ENCODE assay signal across 12 mouse cellular contexts in genomic region chr10:74987698-74988470, GRCm38 (mm10). TPM values are rescaled to one million over a fixed set of nuclear protein-coding genes. Genes with fewer than 3 reads are reported as not detected.
DNase-seq lines count a peak whose midpoint lies in the region; ATAC-seq and TF ChIP-seq lines count a peak whose summit lies in the region.
"Had no signal": no experiment of that assay in that cellular context is flagged by ENCODE, and none has a peak within 500 bp of the region (broad histone marks: within the 10 kb centered on the region; RNA-seq: fewer than 3 reads in every experiment).

No protein-coding gene starts in this region.

- H3K4me3 ChIP-seq in forebrain, embryonic 13.5 days = no peak overlapping the region
- H3K4me3 ChIP-seq in forebrain, embryonic 12.5 days (replicated peaks) = no peak overlapping the region
- H3K4me3 ChIP-seq in left cerebral cortex, adult 2 months = no peak overlapping the region
- no peak overlapping the region for H3K4me3 ChIP-seq in embryonic facial prominence, embryonic 15.5 days (replicated peaks)
- H3K4me3 ChIP-seq: gastrocnemius, adult 2 months had no signal

- no peak overlapping the region for H3K4me2 ChIP-seq in forebrain, embryonic 13.5 days
- no peak overlapping the region for H3K4me2 ChIP-seq in forebrain, embryonic 12.5 days
- 0 out of 2 replicates have a peak overlapping the region, but pooled peaks have one; percentile 4 for H3K4me2 ChIP-seq in embryonic facial prominence, embryonic 15.5 days (replicated peaks)
- H3K4me2 ChIP-seq: midbrain, embryonic 11.5 days had no signal

- H3K27me3 ChIP-seq in forebrain, embryonic 13.5 days = no peaks in the 10 kb centered on the region
- H3K27me3 ChIP-seq in forebrain, embryonic 12.5 days = no peaks in the 10 kb centered on the region
- H3K27me3 ChIP-seq in embryonic facial prominence, embryonic 15.5 days = no peaks in the 10 kb centered on the region

- H3K27ac ChIP-seq in forebrain, embryonic 13.5 days = no peak overlapping the region
- H3K27ac ChIP-seq in forebrain, embryonic 12.5 days = no peak overlapping the region
- H3K27ac ChIP-seq in left cerebral cortex, adult 2 months = peak overlapping the region; percentile 2; the same call in 1 of the 2 replicates
- H3K27ac ChIP-seq in embryonic facial prominence, embryonic 15.5 days (replicated peaks) = no peak overlapping the region
- H3K27ac ChIP-seq: gastrocnemius, adult 2 months; kidney, postnatal 0 days had no signal

- H3K9me3 ChIP-seq in forebrain, embryonic 13.5 days (replicated peaks) = no peaks in the 10 kb centered on the region
- H3K9me3 ChIP-seq in forebrain, embryonic 12.5 days = no peaks in the 10 kb centered on the region
- no peaks in the 10 kb centered on the region for H3K9me3 ChIP-seq in embryonic facial prominence, embryonic 15.5 days (replicated peaks)

- ATAC-seq in forebrain, embryonic 13.5 days = peak; percentile 31; the same call in 1 of the 2 replicates
- ATAC-seq in forebrain, embryonic 12.5 days (ENCODE audit: low FRiP score) = no peak
- ATAC-seq in embryonic facial prominence, embryonic 15.5 days (ENCODE audit: insufficient number of reproducible peaks, low FRiP score, low TSS enrichment, low read depth) = peak; percentile 75
- peak; percentile 64 for ATAC-seq in megakaryocyte-erythroid progenitor cell, adult 5-6 weeks (replicated peaks; ENCODE audit: low FRiP score, low TSS enrichment, poor library complexity, severe bottlenecking)

- H3K36me3 ChIP-seq in forebrain, embryonic 13.5 days (ENCODE audit: poor library complexity, severe bottlenecking) = peaks cover 20% of the 10 kb centered on the region
- peaks cover 19% of the 10 kb centered on the region for H3K36me3 ChIP-seq in forebrain, embryonic 12.5 days (replicated peaks)
- no peaks in the 10 kb centered on the region for H3K36me3 ChIP-seq in embryonic facial prominence, embryonic 15.5 days

- intact Hi-C loops in left cerebral cortex, adult 2 months (cut with DNase I) = no loop called here
- intact Hi-C loops in left cerebral cortex, postnatal 4 days (cut with DNase I) = no loop called here
- intact Hi-C loops in left cerebral cortex, postnatal 10 days (cut with DNase I) = no loop called here

- no peak for TF ChIP-seq CTCF in left cerebral cortex, adult 2 months (IDR thresholded peaks at IDR 0.05)

- no peak overlapping the region for H3K9ac ChIP-seq in forebrain, embryonic 13.5 days
- no peak overlapping the region for H3K9ac ChIP-seq in forebrain, embryonic 12.5 days
- H3K9ac ChIP-seq in embryonic facial prominence, embryonic 15.5 days = no peak overlapping the region

- no peaks in the 10 kb centered on the region for H3K4me1 ChIP-seq in forebrain, embryonic 13.5 days
- peaks cover 9% of the 10 kb centered on the region; the same call in 1 of the 2 replicates for H3K4me1 ChIP-seq in forebrain, embryonic 12.5 days
- H3K4me1 ChIP-seq in embryonic facial prominence, embryonic 15.5 days = 0 out of 2 replicates have a peak, but pooled peaks cover 4% of the 10 kb centered on the region

- DNase-seq in left cerebral cortex, adult 2 months (ENCODE audit: extremely low spot score in 1 of 2, low spot score in 2 of 2) = no peak
- no peak for DNase-seq in left cerebral cortex, postnatal 4 days
- no peak for DNase-seq in ovary, adult 18-20 months (ENCODE audit: low spot score)
- no peak for DNase-seq in left cerebral cortex, postnatal 10 days (ENCODE audit: extremely low spot score in 1 of 2, low spot score in 2 of 2)
- DNase-seq: gastrocnemius, adult 2 months had no signal

- WGBS in forebrain, embryonic 13.5 days = 83% methylated on average over 14 of the region's 14 CpGs
- WGBS in forebrain, embryonic 12.5 days = 86% methylated on average over 14 of the region's 14 CpGs
- WGBS in embryonic facial prominence, embryonic 15.5 days = 63% methylated on average over 14 of the region's 14 CpGs

RNA-seq across cellular contexts. Expression of gene Gnaz, which starts 20.9 kb away (rescaled TPM):
- 18.3 and 20.9 TPM in 2 replicates for polyA plus RNA-seq in forebrain, embryonic 13.5 days (2015; fragmentation: Nextera tagmentation; extraction: Ambion mirVana)
- 14.0 and 18.5 TPM in 2 replicates for polyA plus RNA-seq in forebrain, embryonic 12.5 days (2016; fragmentation: Nextera tagmentation; extraction: Ambion mirVana)
- 100 to 1,000 TPM; 114 to 124 TPM for total RNA-seq in left cerebral cortex, adult 2 months (2021)
- total RNA-seq in left cerebral cortex, postnatal 4 days (2021) = 100 to 1,000 TPM; 134 to 150 TPM
- 4.0 and 5.8 TPM in 2 replicates for polyA plus RNA-seq in embryonic facial prominence, embryonic 15.5 days (2015; fragmentation: Nextera tagmentation; extraction: Ambion mirVana)
- total RNA-seq in megakaryocyte-erythroid progenitor cell, adult 5-6 weeks (2014; fragmentation: Nextera tagmentation) = 0.96 TPM in 1 of 2 replicates, not detected in the other
- total RNA-seq in megakaryocyte-erythroid progenitor cell, adult 5-6 weeks (2017) = 2.1 TPM in 1 of 2 replicates, not detected in the other
- 100 to 1,000 TPM; 164 TPM for total RNA-seq in left cerebral cortex, postnatal 10 days (2021)

RNA-seq across cellular contexts. Expression of gene Rsph14, which starts 44.5 kb away (rescaled TPM):
- polyA plus RNA-seq in forebrain, embryonic 13.5 days (2015; fragmentation: Nextera tagmentation; extraction: Ambion mirVana) = 0.31 and 0.67 TPM in 2 replicates
- polyA plus RNA-seq in forebrain, embryonic 12.5 days (2016; fragmentation: Nextera tagmentation; extraction: Ambion mirVana) = 0.72 TPM in 1 of 2 replicates, not detected in the other
- not detected for total RNA-seq in left cerebral cortex, adult 2 months (2021)
- under 1 TPM; 0.70 to 0.81 TPM for total RNA-seq in left cerebral cortex, postnatal 4 days (2021)
- polyA plus RNA-seq in embryonic facial prominence, embryonic 15.5 days (2015; fragmentation: Nextera tagmentation; extraction: Ambion mirVana) = 5.2 and 6.9 TPM in 2 replicates
- not detected in 2 replicates for total RNA-seq in megakaryocyte-erythroid progenitor cell, adult 5-6 weeks (2014; fragmentation: Nextera tagmentation)
- total RNA-seq in megakaryocyte-erythroid progenitor cell, adult 5-6 weeks (2017) = not detected in 2 replicates
- total RNA-seq in left cerebral cortex, postnatal 10 days (2021) = under 1 TPM; 0.53 to 0.64 TPM
- total RNA-seq: gastrocnemius, adult 2 months had no signal
- polyA plus RNA-seq: C2C12; kidney, postnatal 0 days; midbrain, embryonic 11.5 days had no signal

RNA-seq across cellular contexts. Expression of gene Rab36, which starts 49.0 kb away (rescaled TPM):
- 11.3 and 14.4 TPM in 2 replicates for polyA plus RNA-seq in forebrain, embryonic 13.5 days (2015; fragmentation: Nextera tagmentation; extraction: Ambion mirVana)
- polyA plus RNA-seq in forebrain, embryonic 12.5 days (2016; fragmentation: Nextera tagmentation; extraction: Ambion mirVana) = 12.2 and 13.5 TPM in 2 replicates
- 10 to 100 TPM; 31.6 to 35.7 TPM for total RNA-seq in left cerebral cortex, adult 2 months (2021)
- total RNA-seq in left cerebral cortex, postnatal 4 days (2021) = 10 to 100 TPM; 35.5 to 36.1 TPM
- 10.6 and 15.0 TPM in 2 replicates for polyA plus RNA-seq in embryonic facial prominence, embryonic 15.5 days (2015; fragmentation: Nextera tagmentation; extraction: Ambion mirVana)
- total RNA-seq in megakaryocyte-erythroid progenitor cell, adult 5-6 weeks (2014; fragmentation: Nextera tagmentation) = not detected in 2 replicates
- not detected in 2 replicates for total RNA-seq in megakaryocyte-erythroid progenitor cell, adult 5-6 weeks (2017)
- total RNA-seq in left cerebral cortex, postnatal 10 days (2021) = 10 to 100 TPM; 39.1 to 41.8 TPM

Comparison
In these comparisons a context has a peak if more than half of its experiments do, and no peak if none do; other contexts are left out.
1. RNA of gene Gnaz, which starts 20.9 kb away (total RNA-seq): 164 TPM in left cerebral cortex, postnatal 10 days, 134 to 150 TPM in left cerebral cortex, postnatal 4 days and 114 to 124 TPM in left cerebral cortex, adult 2 months; 0.96 to 2.1 TPM in megakaryocyte-erythroid progenitor cell, adult 5-6 weeks; every median in the first group is over 10 times any median in the second.
2. RNA of gene Rab36, which starts 49.0 kb away (total RNA-seq): 39.1 to 41.8 TPM in left cerebral cortex, postnatal 10 days, 35.5 to 36.1 TPM in left cerebral cortex, postnatal 4 days and 31.6 to 35.7 TPM in left cerebral cortex, adult 2 months; not detected in megakaryocyte-erythroid progenitor cell, adult 5-6 weeks; every median in the first group is over 10 times any median in the second.